Mouse (Mus musculus) Muller cell, postnatal 12 days (primary cell): ENCODE data around the gene Eif6.

Source experiments
- DNase-seq: peaks from one replicate; pipeline ENCODE4 v3.0.0-alpha.2; 2015; ENCODE audit errors: inconsistent ontology term

The Eif6 gene

DNA sequence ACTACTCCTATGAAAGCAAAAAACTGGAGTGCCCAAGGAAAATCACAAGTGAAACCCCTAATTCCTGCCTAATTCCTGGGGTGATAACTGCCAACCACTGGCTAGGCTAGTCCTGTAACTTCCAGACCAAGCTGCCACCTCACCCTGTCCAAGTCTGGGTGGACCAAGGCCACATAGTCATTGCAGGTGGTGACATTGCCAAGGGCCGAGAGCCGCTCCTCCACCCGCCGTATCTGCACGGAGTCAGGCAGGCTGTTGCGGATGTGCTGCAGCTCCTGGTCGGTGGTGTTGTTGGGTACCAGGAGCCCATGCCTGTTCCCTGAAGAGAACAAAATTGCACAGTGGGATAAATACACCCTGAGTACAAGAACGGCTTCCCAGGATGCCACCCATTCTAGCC, 3.0 kb downstream of the Eif6 start:
- DNase-seq: no peak

GRCm38 (mm10) chr2:155820779-155821178, 5.9 kb downstream of the Eif6 start:
- no peak for DNase-seq

GRCm38 (mm10) chr2:155819449-155820251, 7.1 kb downstream of the Eif6 start:
- no peak for DNase-seq

DNA sequence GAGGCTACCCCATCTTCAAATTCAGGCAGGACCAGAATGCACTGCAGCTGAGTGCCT, 7.5 kb downstream of the Eif6 start, which contains the start of gene BC029722:
TSS of gene BC029722 (minus strand) at position 35 of the 57 bp plus-strand sequence.
- DNase-seq: no peak

DNA sequence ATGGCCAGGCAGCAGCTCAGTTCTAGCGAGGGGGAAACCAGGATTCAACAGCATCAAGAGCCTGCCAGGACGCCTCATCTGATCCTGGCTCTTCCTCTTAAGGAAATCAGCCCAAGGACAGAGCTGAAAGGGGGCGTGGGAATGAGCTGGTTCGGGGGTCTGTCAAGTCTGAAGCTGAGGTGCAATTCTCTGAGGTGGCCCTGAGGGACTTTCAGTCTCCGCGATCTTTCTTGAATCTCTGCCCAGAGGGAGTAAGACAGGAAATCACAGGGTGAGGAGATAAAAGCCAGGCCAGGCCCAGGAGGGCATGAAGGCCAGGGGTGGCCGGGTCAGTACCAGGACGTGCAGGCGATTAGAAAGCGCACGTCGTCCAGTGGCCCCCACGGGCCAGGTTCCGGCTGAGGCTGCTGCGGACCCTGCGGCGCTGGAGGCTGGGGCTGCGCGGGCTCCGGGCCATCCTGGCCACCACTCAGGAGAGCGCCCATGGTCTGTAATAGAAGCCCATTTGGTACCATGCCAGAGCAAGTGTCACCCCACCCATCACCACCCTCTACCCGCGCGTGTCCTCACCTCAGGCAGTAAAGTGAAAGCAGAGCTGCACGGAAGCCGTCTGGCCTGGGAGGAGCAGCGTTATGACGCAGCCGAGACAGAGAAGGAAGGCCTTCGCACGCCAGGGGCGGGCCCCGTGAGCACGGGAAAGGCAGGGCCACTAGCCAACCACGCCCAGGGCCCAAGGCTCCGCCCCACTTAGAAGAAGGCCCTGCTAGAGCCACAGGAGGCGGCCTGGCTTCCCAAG, 7.9 kb downstream of the Eif6 start:
- DNase-seq: peak; percentile 97

GRCm38 (mm10) chr2:155817301-155818245, 9.2 kb downstream of the Eif6 start:
- DNase-seq: peak; percentile 42

- DNase-seq: no peak
Measured at GRCm38 (mm10) chr2:155816179-155816578, 10.5 kb downstream of the Eif6 start.

- no peak for DNase-seq
Measured at GRCm38 (mm10) chr2:155814829-155815228, 11.9 kb downstream of the Eif6 start.

DNA sequence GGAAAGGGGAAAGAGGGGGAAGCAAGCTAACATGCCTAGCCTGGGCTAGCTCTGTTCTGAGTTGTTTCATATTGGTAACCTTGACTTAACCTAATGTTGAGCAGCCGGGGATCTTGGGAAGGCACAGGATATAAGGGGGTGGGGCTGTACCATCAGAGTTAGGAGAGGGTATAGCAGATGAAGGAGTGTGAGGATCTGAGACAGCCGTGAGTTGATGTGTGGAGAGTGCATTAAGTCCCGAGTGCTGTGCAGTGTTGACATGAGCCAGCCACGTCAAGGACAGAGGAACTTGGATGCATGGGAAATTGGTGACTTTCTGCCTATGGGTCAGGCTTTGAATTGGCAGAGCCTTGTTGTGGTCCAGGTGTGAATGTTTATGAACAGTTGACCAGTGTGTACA, 14.1 kb downstream of the Eif6 start:
- no peak for DNase-seq

DNA sequence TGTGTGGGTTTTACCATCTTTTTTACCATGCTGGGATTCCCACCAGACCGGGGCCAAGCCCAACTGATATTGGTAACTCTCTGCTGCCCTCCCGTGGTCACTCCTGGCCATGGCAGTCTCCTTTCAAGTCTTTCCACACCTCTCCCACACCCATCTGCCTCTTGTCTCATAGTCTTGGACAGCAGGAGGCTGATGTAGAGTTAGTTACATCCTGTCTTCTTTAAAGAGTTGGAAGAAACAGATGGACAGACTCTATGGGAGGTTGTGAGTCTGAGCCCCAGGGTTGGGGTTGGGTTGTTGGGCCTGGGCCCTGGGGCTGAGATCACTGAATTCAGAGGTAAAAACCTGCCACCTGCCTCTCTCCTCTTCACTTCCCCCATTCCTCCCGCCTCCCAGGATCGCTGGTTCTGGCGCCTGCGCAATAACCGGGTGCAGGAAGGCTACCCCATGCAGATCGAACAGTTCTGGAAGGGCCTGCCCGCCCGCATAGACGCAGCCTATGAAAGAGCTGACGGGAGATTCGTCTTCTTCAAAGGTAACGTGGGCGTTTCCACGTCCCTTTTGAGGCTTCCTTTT, 14.8 kb downstream of the Eif6 start:
- DNase-seq: peak; percentile 51

- DNase-seq: peak; percentile 59
Measured at GRCm38 (mm10) chr2:155809620-155810019, 17.1 kb downstream of the Eif6 start.

DNA sequence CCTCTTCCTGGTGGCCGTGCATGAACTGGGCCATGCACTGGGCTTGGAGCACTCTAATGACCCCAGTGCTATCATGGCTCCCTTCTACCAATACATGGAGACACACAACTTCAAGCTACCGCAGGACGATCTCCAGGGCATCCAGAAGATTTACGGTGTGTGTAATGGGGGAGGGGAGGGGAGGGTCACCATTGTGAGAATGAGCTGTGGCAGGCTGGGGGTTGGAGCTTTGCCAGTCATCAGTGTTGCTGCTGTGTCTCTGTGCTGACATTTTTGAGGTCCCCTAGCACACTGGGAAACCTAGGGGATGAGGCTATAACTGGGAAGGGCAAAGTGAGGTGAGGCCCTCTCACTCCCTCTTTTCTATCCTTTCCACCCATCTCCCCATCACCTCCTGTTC, 19.3 kb downstream of the Eif6 start:
- DNase-seq: no peak

GRCm38 (mm10) chr2:155806548-155806947, 20.2 kb downstream of the Eif6 start:
- DNase-seq: peak; percentile 84

DNA sequence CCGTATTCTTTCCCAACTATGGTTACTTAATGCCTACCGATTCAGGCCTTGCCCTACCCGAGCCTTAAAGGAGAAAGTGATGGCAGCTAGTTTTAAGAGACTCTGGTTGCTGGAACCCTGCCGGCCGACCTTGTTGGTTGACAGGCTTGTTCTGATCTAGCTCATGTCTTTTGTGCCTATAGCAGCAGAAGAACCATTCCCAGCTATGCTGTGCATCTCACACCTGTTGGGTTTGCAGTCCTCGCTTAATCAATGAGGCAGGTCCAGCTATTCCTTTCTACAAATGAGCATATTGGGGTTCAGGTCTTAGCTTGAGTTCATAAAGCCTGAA, 20.8 kb downstream of the Eif6 start:
- no peak for DNase-seq

DNA sequence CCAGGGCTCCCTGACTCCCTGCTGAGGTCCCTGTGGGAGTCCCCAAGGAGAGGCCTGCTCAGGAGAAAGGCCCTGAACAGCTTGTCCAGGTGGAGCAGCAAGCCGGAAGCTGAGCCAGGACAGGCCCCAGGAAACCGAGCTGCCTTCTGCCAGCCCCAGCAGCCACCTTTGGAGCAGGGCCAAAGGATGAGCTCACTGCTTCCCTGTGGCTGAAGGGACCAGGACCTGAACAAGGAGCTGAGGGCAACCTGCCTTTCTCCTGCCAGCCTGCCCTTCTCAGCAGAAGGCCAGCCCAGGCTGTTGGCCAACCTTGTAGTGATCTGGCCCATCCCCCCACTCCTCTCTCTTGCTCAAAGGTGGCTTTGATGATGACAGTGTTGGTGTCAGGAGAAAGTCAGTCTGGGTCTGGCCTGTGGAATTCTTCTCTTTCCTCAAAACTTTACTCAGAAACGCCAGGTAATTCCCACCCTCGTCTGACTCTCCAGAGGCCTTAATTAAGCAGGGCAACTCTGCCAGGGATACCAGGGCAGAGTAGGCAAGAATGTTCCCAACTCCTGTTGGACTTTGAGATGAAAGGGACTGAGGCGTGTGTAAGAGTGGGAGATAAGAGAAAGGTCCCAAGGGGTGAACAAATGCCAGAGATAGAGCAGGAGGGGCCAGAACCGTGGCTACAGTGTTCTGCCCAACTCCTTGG, 21.3 kb downstream of the Eif6 start:
- peak; percentile 68 for DNase-seq

DNA sequence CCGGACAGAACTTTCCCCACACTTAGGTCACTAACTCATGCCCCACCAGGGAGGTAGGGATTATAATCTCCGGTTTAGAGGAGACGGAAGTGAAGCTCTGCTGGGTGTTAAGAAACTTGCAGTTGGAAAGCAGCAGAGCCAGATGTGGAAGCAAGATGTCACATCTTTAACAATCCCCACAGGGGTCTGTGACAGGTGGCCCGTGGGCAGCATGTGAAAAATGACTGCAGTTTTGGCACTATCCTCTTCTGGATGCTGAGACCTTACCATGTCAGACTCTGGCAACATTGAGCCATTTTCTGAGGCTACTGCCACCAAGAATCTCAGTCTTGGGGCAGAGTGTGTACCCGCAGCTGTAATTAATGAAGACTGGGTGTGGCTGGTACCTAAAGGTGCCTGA, 22.7 kb downstream of the Eif6 start:
- no peak for DNase-seq

DNA sequence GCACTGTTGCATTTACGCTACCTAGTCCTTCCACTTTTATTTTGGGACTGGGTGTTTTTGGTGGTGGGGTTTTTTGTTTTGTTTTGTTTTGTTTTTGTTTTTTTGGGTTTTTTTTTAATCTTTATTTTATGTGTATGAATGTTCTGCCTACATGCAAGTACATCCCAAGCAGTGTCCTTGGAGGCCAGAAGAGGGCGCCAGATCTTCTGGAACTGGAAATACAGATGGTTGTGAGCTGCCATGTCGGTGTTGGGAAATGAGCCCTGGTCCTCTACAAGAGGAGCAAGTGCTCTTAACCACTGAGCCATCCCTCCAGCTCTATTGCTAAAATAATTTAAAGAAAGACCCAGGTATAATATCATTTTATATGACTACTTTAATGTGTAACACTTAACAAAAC, 24.0 kb downstream of the Eif6 start:
- no peak for DNase-seq

DNA sequence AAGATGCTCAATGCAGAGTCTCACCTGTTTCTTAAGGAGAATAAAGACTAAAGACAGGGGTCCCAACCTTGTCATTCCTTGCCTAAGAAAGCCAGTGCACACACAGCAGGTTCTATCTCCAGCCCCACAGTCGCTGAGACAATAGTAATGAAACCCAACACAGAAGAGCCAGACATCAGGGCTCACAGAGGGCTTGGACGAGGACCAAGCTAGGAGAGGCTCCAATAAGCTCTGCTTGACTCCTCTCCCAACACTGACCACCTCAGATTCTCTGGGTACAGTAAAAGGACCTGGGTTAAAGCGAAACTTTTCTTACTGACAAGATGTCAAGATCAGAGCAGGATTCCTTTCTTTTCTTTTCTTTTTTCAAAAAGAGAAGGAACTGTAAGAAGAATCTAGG, 28.1 kb downstream of the Eif6 start:
- DNase-seq: no peak

DNA sequence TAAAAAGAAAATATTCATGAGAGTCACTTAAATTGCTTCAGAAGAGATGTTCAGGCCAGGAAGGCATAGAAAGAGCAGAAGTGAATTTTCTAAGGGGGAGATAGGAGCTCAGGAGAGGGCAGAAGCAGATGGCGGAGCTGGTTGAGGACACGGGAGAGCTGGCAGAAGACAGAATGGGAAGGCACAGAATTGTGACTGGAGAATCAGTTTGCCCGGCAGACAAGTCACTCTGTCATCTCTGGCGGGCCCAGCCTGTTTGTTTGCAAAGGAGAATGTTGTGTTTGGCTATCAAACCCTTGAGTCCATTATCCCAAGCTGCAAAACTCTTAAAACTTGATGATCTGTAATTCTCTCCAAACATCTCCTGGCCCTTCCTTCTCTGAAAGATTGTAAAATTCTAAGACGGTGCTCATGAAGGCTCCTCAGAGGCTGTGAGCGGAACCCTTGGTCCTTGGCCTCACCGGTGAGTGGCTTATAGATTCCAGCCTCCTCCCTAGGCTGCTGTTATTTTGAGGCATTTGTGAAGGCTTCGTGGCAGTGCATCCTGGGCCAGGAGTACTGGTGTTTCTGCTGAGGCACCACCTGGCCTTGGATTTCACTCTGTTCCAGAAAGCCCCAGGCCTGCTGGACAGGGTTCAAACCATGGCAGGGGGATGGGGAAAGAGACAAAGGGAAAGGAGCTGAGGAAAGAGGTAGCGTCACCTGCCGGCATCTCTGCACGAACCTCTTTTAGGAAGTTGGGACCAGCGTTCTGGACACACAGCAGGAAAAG, 31.9 kb downstream of the Eif6 start:
- no peak for DNase-seq

DNA sequence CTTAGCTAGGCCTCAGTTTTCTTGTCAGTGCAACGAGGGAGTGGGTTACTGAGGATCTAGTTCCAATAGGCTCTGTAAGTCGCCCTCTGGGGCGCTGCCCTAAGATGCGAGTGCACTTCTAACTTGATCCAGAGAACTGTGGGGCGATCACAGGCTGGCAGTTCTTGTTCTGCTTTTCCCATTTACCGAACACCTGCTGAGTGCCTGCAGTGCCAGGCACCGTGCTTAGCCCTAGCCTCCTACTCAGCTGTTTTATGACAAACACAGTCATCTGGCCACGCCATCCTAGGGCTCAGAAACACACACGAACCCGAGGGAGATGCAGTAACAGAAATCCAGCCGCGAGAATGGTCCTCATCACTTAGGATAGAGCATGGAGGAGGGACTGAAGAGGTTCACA, 33.8 kb downstream of the Eif6 start:
- DNase-seq: no peak
